Mouse (Mus musculus) liver, embryonic 15.5 days (tissue): ENCODE data around the gene Ubash3a. TPM values are rescaled to one million over a fixed set of nuclear protein-coding genes. Genes with fewer than 3 reads are reported as not detected.

Experiments used
- ATAC-seq: fragments of 200-750 bp; cut with Nextera tagmentation; 2 replicates; pipeline ENCODE4 v1.8.0; 2017; ENCODE audit warnings: moderate number of reproducible peaks, mild to moderate bottlenecking, moderate library complexity; ENCODE audit not compliant: insufficient read depth
- H3K27ac ChIP-seq: fragments of 300-500 bp; sonication (generic); replicated peaks from 2 replicates; pipeline ENCODE4 v1.5.1; 2015; ENCODE audit warnings: mild to moderate bottlenecking, inconsistent platforms
- H3K27me3 ChIP-seq: fragments of 300-500 bp; sonication (generic); 2 replicates; pipeline ENCODE4 v1.6.1; 2015; ENCODE audit warnings: mild to moderate bottlenecking, inconsistent platforms
- H3K36me3 ChIP-seq: fragments of 300-500 bp; sonication (generic); replicated peaks from 2 replicates; pipeline ENCODE4 v1.6.1; 2015; ENCODE audit warnings: moderate library complexity, mild to moderate bottlenecking, inconsistent platforms
- H3K4me1 ChIP-seq: fragments of 300-500 bp; sonication (generic); replicated peaks from 2 replicates; pipeline ENCODE4 v1.6.1; 2015; ENCODE audit warnings: inconsistent platforms
- H3K4me2 ChIP-seq: fragments of 300-500 bp; sonication (generic); 2 replicates; pipeline ENCODE4 v1.6.1; 2015; ENCODE audit warnings: moderate library complexity, mild to moderate bottlenecking, inconsistent platforms
- H3K4me3 ChIP-seq: fragments of 300-500 bp; sonication (generic); replicated peaks from 2 replicates; pipeline ENCODE4 v1.5.1; 2015; ENCODE audit warnings: mild to moderate bottlenecking, inconsistent platforms
- H3K9ac ChIP-seq: fragments of 300-500 bp; sonication (generic); 2 replicates; pipeline ENCODE4 v1.6.1; 2015; ENCODE audit warnings: moderate library complexity, mild to moderate bottlenecking, inconsistent platforms
- H3K9me3 ChIP-seq: fragments of 300-500 bp; sonication (generic); replicated peaks from 2 replicates; pipeline ENCODE4 v1.6.1; 2016; ENCODE audit warnings: inconsistent platforms
- WGBS: fragments of 180-500 bp; shearing (Covaris S2); methylation state at CpG from one replicate; pipeline ENCODE4 v1.1.7; 2015; ENCODE audit warnings: mixed read lengths; ENCODE audit not compliant: insufficient replicate concordance; 5-methylcytosine and 5-hydroxymethylcytosine counted together
- polyA plus RNA-seq: library from polyadenylated mRNA; unstranded; fragments of >200 nt; fragmentation: Nextera tagmentation; extraction: Ambion mirVana; gene quantifications from 2 replicates; pipeline ENCODE4 v1.2.1, GENCODE M21; 2015

The Ubash3a gene
- polyA plus RNA-seq, 1 experiment from 2014 or later: 10.2 TPM

DNA sequence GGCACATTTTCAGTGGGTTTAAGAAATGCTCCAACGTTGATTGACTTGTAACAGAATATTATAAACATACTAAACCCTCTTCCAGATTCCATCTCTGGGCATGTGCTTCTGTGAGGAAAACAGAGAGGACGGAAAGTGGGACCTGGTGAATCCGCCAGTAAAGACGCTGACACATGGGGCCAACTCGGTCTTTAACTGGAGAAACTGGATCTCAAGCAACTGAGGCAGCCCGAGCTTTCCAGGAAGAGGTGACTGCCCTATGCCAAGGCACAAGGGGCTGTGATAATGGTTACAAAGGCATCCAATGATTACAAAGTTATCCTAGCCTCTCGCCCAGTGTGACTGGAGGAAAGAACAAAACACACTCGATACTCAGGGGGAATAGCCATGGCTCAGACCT is 33.5 kb downstream of the Ubash3a start:
- H3K27me3 ChIP-seq: no peaks in the 10 kb centered on the region
- H3K36me3 ChIP-seq: peaks cover 31% of the 10 kb centered on the region; the same call in 1 of the 2 replicates
- ATAC-seq: no peak
- no peak overlapping the region for H3K27ac ChIP-seq
- 72% methylated on average over 8 of the region's 8 CpGs for WGBS
- H3K9ac ChIP-seq: no peak overlapping the region
- no peak overlapping the region for H3K4me3 ChIP-seq
- H3K4me2 ChIP-seq: no peak overlapping the region
- no peaks in the 10 kb centered on the region for H3K9me3 ChIP-seq
- peaks cover 12% of the 10 kb centered on the region for H3K4me1 ChIP-seq

DNA sequence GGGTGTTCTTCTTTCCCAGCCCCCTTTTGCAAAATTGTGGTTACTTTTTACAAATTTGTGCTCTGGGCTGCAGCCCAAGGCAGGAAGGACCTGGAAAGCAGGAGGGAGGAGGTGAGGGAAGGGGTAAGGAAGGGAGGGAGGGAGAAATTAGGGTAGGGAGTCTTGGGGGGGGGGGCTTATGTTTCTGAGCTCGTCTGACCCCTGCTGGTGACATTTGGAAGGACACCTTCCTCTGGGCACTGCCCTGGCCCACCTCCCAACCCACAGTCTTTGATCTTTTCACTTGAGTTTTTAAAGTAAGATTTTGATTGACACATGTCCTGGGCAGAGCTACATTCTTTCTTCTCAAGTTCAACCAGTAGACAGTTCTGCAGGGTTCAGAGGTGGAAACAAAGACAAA is 35.1 kb downstream of the Ubash3a start:
- ATAC-seq: no peak
- H3K9ac ChIP-seq: no peak overlapping the region
- H3K4me3 ChIP-seq: no peak overlapping the region
- H3K4me1 ChIP-seq: peaks cover 12% of the 10 kb centered on the region
- H3K4me2 ChIP-seq: no peak overlapping the region
- no peak overlapping the region for H3K27ac ChIP-seq
- no peaks in the 10 kb centered on the region for H3K9me3 ChIP-seq
- peaks cover 17% of the 10 kb centered on the region; the same call in 1 of the 2 replicates for H3K36me3 ChIP-seq
- no peaks in the 10 kb centered on the region for H3K27me3 ChIP-seq
- WGBS: 0% methylated on average over 1 of the region's 1 CpGs

DNA sequence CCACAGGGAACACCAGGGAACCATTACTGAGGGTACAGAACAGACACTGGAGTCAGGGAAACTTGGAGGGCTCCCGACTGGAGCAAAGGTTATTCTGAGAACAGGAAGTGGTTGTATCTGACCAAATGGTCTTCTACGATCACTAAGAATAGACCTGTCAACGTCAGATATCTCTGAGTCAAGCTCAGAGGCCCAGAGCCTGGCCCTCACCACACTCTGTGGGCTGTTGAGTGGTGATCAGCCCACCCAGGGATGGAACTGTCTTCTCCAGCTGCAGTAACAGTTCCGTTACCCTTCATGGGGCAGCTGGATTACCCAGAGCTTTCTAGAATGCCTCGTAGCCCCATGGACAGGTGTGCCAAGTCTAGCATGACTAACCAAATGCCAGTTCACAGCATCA is 37.6 kb downstream of the Ubash3a start:
- H3K4me2 ChIP-seq: no peak overlapping the region
- H3K9ac ChIP-seq: no peak overlapping the region
- H3K9me3 ChIP-seq: no peaks in the 10 kb centered on the region
- H3K36me3 ChIP-seq: 0 out of 2 replicates have a peak, but pooled peaks cover 10% of the 10 kb centered on the region
- no peaks in the 10 kb centered on the region for H3K27me3 ChIP-seq
- 0 out of 2 replicates have a peak, but pooled peaks cover 2% of the 10 kb centered on the region for H3K4me1 ChIP-seq
- no peak for ATAC-seq
- H3K27ac ChIP-seq: no peak overlapping the region
- 25% methylated on average over 5 of the region's 5 CpGs for WGBS
- H3K4me3 ChIP-seq: no peak overlapping the region

DNA sequence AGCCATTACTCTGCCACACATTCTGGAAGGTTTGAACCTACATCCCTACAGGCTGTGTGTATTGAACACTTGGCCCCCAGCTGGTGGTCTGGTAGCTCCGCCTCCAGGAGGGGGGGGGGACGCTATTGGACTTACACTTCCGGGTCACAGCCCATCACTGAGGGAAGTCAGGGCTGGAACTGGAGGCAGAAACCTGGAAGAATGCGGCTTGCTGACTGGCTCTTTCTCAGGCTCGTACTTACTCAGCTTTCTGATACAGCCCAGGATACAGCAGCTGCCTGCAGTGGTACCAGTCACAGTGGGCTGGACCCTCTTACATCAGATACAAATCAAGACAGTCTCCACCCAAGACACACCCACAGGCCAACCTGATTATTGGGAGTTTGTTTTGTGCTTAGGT is 39.5 kb downstream of the Ubash3a start:
- Histone ChIP-seq H3K36me3 (0 out of 2 replicates have a peak, but pooled peaks cover 5% of the 10 kb centered on the region), H3K4me1 (0 out of 2 replicates have a peak, but pooled peaks cover 2% of the 10 kb centered on the region), H3K4me2 (no peak overlapping the region), H3K9me3 (no peaks in the 10 kb centered on the region), H3K9ac (no peak overlapping the region), H3K27me3 (no peaks in the 10 kb centered on the region), H3K4me3 (no peak overlapping the region), H3K27ac (no peak overlapping the region)
- ATAC-seq: no peak
- 44% methylated on average over 5 of the region's 5 CpGs for WGBS

DNA sequence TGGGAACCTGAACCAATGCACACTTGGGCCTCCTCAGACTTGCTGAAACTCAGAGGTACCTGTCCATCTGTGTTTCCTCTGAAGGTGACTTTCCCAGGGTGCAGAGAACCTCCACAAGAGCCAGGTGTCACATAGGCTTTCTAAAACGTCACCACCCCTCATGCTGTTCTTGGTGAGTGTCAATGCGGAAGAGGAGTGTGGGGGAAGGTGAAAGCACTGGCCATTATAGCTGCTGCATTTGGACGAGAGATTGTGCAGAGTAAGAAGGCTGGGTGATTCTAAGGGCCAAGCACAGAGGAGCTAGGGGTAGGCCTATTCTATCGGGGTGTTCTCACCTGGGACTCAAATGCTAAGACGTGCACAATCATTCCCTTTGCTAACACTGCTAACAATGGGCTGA is 46.3 kb downstream of the Ubash3a start:
- no peaks in the 10 kb centered on the region for H3K27me3 ChIP-seq
- no peak overlapping the region for H3K4me2 ChIP-seq
- WGBS: 48% methylated on average over 5 of the region's 5 CpGs
- no peaks in the 10 kb centered on the region for H3K4me1 ChIP-seq
- H3K4me3 ChIP-seq: no peak overlapping the region
- H3K27ac ChIP-seq: no peak overlapping the region
- ATAC-seq: no peak
- no peaks in the 10 kb centered on the region for H3K9me3 ChIP-seq
- H3K9ac ChIP-seq: no peak overlapping the region
- no peaks in the 10 kb centered on the region for H3K36me3 ChIP-seq

DNA sequence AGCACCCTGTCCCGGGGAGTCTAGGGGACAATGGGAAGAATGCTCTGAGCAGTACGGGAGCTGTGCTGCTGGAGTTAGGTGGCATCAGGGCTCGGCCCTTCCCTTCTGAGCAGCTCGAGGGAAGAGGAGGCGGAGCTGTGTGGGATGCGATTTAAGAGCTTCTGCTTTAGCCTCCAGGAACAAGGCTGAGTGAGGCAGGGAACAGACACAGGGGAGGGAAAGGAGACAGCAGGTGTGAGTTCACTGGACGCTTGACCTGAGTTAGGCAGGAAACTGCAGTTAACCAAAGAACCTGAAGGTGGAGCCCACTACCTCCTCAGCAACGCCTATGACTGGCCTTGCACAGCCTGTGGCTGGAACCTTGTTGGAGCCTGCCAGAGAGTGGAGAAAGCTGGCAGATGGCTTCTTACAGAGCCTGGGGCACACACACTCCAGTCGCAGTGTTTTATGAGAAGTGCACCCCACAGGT is 46.8 kb downstream of the Ubash3a start:
- H3K4me1 ChIP-seq: no peaks in the 10 kb centered on the region
- H3K9ac ChIP-seq: no peak overlapping the region
- H3K4me2 ChIP-seq: no peak overlapping the region
- H3K36me3 ChIP-seq: no peaks in the 10 kb centered on the region
- WGBS: 20% methylated on average over 9 of the region's 9 CpGs
- H3K27me3 ChIP-seq: no peaks in the 10 kb centered on the region
- no peak overlapping the region for H3K27ac ChIP-seq
- no peak for ATAC-seq
- H3K4me3 ChIP-seq: no peak overlapping the region
- H3K9me3 ChIP-seq: no peaks in the 10 kb centered on the region

DNA sequence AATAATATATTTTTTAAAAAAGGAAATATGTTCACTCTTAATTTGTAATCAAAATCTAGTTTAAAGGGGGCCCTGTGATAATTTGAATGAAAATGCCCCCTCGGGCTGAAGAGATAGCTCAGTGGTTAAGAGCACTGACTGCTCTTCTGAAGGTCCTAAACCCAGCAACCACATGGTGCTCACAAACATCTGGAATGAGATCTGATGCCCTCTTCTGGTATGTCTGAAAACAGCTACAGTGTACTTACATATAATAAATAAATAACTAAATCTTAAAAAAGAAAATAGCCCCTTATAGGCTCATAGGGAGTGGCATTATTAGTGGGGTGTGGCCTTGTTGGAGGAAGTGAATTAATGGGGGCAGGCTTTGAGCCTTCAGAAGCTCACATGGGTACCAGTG is 49.5 kb downstream of the Ubash3a start:
- Histone ChIP-seq H3K9ac (no peak overlapping the region), H3K27ac (no peak overlapping the region), H3K9me3 (no peaks in the 10 kb centered on the region), H3K4me2 (no peak overlapping the region), H3K36me3 (no peaks in the 10 kb centered on the region), H3K4me1 (no peaks in the 10 kb centered on the region; the same call in 1 of the 2 replicates), H3K4me3 (no peak overlapping the region), H3K27me3 (no peaks in the 10 kb centered on the region)
- no peak for ATAC-seq
- WGBS: 51% methylated on average over 1 of the region's 1 CpGs

DNA sequence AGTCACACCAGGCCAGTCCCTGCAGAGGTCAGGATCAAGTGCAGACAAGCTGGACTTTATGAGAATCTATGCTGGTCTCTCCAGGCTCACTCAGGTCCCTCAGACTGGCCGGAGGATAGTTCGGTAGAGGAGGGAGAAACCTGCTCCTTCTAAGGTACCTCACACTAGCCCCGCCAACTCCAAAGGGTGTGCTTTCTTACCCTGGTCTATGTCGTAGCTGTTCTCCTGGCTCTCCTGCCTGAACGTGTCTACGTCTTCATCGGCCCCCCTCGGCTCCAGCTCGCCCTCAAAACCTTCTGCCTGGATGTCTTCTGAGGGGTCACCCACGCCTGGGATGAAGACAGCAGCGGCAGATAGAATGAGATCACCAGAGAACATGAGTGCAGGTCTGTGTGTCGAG is 50.2 kb downstream of the Ubash3a start:
- Histone ChIP-seq H3K36me3 (no peaks in the 10 kb centered on the region), H3K4me1 (no peaks in the 10 kb centered on the region; the same call in 1 of the 2 replicates), H3K4me2 (no peak overlapping the region), H3K4me3 (no peak overlapping the region), H3K9ac (no peak overlapping the region), H3K27me3 (no peaks in the 10 kb centered on the region), H3K27ac (no peak overlapping the region), H3K9me3 (no peaks in the 10 kb centered on the region)
- WGBS: 79% methylated on average over 12 of the region's 12 CpGs
- ATAC-seq: no peak

DNA sequence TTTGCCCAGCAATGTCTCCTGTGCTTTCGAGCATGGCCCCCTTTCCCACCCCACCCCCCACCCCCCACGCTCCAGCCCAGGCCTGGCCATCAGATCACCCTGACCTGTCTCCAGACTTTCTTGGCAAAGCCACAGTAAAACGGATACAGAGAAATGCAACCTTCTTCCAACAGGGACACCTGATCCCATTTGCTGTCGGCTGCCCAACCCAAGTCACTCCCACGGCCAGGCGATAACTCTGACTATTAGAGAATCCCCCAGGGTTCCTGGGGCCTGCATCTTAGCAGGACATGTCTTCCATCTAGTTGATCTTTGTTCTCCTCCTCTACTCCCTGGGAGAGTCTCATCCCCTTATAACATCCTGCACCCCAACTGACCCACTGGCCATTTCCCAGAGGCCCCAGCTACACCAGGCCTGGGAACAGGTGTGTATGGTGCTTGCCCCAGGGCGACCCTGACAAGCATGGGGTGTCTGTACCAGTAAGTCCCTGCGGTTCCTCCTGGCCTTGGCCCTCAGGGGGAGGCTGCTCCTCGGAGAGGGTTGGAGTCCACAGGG is 50.7 kb downstream of the Ubash3a start:
- Histone ChIP-seq H3K27ac (no peak overlapping the region), H3K4me3 (no peak overlapping the region), H3K36me3 (no peaks in the 10 kb centered on the region), H3K27me3 (no peaks in the 10 kb centered on the region), H3K4me1 (no peaks in the 10 kb centered on the region; the same call in 1 of the 2 replicates), H3K9ac (no peak overlapping the region), H3K9me3 (no peaks in the 10 kb centered on the region), H3K4me2 (no peak overlapping the region)
- no peak for ATAC-seq
- 75% methylated on average over 9 of the region's 9 CpGs for WGBS

DNA sequence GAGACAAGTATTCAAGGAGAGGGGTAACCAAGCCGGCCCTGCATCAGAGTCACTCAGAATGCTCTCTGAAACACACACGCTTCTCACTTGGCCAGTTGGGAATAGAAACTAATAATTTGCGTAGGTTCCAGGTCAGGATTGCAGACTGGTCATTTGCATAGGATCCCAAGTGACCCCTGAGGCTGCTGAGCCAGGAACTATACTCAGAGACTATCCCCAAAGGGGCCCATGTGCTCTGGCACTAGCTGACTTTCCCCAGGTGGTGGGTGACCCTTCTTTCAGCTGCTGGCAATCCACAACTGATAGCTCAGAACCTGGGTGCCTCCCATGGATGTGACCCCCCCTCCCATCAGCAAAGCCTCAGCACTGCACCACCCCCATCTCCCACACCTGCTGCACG is 51.5 kb downstream of the Ubash3a start:
- no peaks in the 10 kb centered on the region; the same call in 1 of the 2 replicates for H3K4me1 ChIP-seq
- no peak overlapping the region for H3K9ac ChIP-seq
- H3K27me3 ChIP-seq: no peaks in the 10 kb centered on the region
- H3K4me2 ChIP-seq: no peak overlapping the region
- ATAC-seq: no peak
- no peak overlapping the region for H3K4me3 ChIP-seq
- no peak overlapping the region for H3K27ac ChIP-seq
- no peaks in the 10 kb centered on the region for H3K9me3 ChIP-seq
- no peaks in the 10 kb centered on the region for H3K36me3 ChIP-seq
- 72% methylated on average over 4 of the region's 4 CpGs for WGBS

DNA sequence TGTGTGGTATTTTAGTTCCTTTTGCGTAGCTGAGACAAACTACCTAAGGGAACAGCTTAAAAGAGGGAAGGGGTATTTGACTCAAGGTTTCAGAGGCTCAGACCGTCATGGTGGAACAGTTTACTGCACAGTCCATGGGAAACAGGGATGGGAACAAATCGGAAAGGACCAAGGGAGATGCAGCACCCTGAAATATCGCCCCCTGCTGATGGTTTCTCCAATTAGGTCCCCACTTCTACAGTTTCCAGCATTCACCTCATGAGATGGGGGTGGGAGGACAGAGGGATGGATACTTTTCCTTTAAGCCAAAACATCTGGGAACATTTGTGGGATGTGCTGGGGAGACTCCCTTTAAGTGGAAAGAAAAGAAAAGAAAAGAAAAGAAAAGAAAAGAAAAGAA is 52.2 kb downstream of the Ubash3a start:
- H3K9me3 ChIP-seq: no peaks in the 10 kb centered on the region
- no peaks in the 10 kb centered on the region; the same call in 1 of the 2 replicates for H3K4me1 ChIP-seq
- H3K4me3 ChIP-seq: no peak overlapping the region
- no peak overlapping the region for H3K4me2 ChIP-seq
- no peaks in the 10 kb centered on the region for H3K36me3 ChIP-seq
- WGBS: 53% methylated on average over 4 of the region's 4 CpGs
- no peaks in the 10 kb centered on the region for H3K27me3 ChIP-seq
- H3K27ac ChIP-seq: no peak overlapping the region
- ATAC-seq: no peak
- no peak overlapping the region for H3K9ac ChIP-seq

DNA sequence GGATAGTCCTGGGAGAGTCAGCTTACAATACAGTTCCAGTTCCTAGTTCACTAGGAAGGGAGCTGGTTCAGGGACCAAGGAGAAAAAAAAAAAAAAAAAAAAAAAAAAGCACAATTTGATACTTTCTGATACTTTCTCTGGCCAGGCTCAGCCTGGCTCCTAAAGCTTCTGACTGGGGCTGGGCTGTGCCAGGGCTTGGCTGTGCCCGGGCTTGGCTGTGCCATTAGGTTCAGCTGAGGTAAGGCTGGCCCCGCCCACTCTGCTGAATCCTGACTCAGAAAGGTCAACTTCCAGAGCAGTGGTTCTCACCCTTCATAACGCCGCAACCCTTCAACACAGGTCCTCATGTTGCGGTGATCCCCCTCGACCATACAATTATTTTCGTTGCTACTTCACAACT is 52.8 kb downstream of the Ubash3a start:
- no peak overlapping the region for H3K27ac ChIP-seq
- peaks cover 2% of the 10 kb centered on the region; the same call in 1 of the 2 replicates for H3K4me1 ChIP-seq
- H3K9me3 ChIP-seq: no peaks in the 10 kb centered on the region
- H3K4me3 ChIP-seq: no peak overlapping the region
- H3K27me3 ChIP-seq: no peaks in the 10 kb centered on the region
- H3K4me2 ChIP-seq: no peak overlapping the region
- ATAC-seq: no peak
- WGBS: 56% methylated on average over 7 of the region's 7 CpGs
- no peak overlapping the region for H3K9ac ChIP-seq
- no peaks in the 10 kb centered on the region for H3K36me3 ChIP-seq
